Mouse (Mus musculus) forebrain, embryonic 16.5 days (tissue): ENCODE measurements around the gene Tmprss7. TPM values are rescaled to one million over a fixed set of nuclear protein-coding genes. Genes with fewer than 3 reads are reported as not detected.
A peak's percentile ranks its signal among the peaks of the same experiment; 100 is the strongest.

Experiments used
- ATAC-seq: fragments of 200-750 bp; cut with Nextera tagmentation; 2 replicates; pipeline ENCODE4 v1.8.0; 2017; ENCODE audit warnings: mild to moderate bottlenecking, moderate library complexity
- H3K27ac ChIP-seq: fragments of 300-500 bp; sonication (generic); 2 replicates; pipeline ENCODE4 v1.5.1; 2014; ENCODE audit warnings: low read length, control low read depth
- H3K27me3 ChIP-seq: fragments of 300-500 bp; sonication (generic); replicated peaks from 2 replicates; pipeline ENCODE4 v1.6.1; 2014; ENCODE audit warnings: low read length; ENCODE audit not compliant: control insufficient read depth, insufficient read depth
- H3K36me3 ChIP-seq: fragments of 300-500 bp; sonication (generic); 2 replicates; pipeline ENCODE4 v1.6.1; 2014; ENCODE audit not compliant: control insufficient read depth, insufficient read depth
- H3K4me1 ChIP-seq: fragments of 300-500 bp; sonication (generic); replicated peaks from 2 replicates; pipeline ENCODE4 v1.6.1; 2014; ENCODE audit warnings: low read length; ENCODE audit not compliant: control insufficient read depth, insufficient read depth
- H3K4me2 ChIP-seq: fragments of 300-500 bp; sonication (generic); 2 replicates; pipeline ENCODE4 v1.6.1; 2014; ENCODE audit warnings: mild to moderate bottlenecking, low read length, control low read depth
- H3K4me3 ChIP-seq: fragments of 300-500 bp; sonication (generic); replicated peaks from 2 replicates; pipeline ENCODE4 v1.5.1; 2014; ENCODE audit warnings: mild to moderate bottlenecking, low read length, control low read depth
- H3K9ac ChIP-seq: fragments of 300-500 bp; sonication (generic); replicated peaks from 2 replicates; pipeline ENCODE4 v1.6.1; 2014; ENCODE audit warnings: low read depth, low read length, control low read depth
- H3K9me3 ChIP-seq: fragments of 300-500 bp; sonication (generic); 2 replicates; pipeline ENCODE4 v1.6.1; 2016; ENCODE audit warnings: low read length; ENCODE audit not compliant: control insufficient read depth
- WGBS: fragments of 180-500 bp; shearing (Covaris S2); extraction: QIAGEN DNeasy Blood & Tissue Kit; methylation state at CpG from one replicate; pipeline ENCODE4 v1.1.7; 2014; 5-methylcytosine and 5-hydroxymethylcytosine counted together
- polyA plus RNA-seq: library from polyadenylated mRNA; unstranded; fragments of >200 nt; fragmentation: Nextera tagmentation; extraction: Ambion mirVana; gene quantifications from 2 replicates; pipeline ENCODE4 v1.2.1, GENCODE M21; 2015

Tmprss7 gene
- polyA plus RNA-seq, 1 experiment from 2014 or later: 0.75 TPM

GRCm38 (mm10) chr16:45722460-45722951 lies 29.0 kb upstream of the Tmprss7 start:
- H3K4me1 ChIP-seq: peaks cover 26% of the 10 kb centered on the region
- 52% methylated on average over 3 of the region's 3 CpGs for WGBS
- H3K9ac ChIP-seq: peak overlapping the region; percentile 96
- no peaks in the 10 kb centered on the region for H3K27me3 ChIP-seq
- no peak for ATAC-seq
- peaks cover 17% of the 10 kb centered on the region for H3K36me3 ChIP-seq
- peak overlapping the region; percentile 77 for H3K4me3 ChIP-seq
- peak overlapping the region; percentile 98 for H3K27ac ChIP-seq
- no peaks in the 10 kb centered on the region for H3K9me3 ChIP-seq
- peak overlapping the region; percentile 76 for H3K4me2 ChIP-seq

GRCm38 (mm10) chr16:45720022-45720630 lies 26.7 kb upstream of the Tmprss7 start:
- H3K4me2 ChIP-seq: no peak overlapping the region
- H3K4me1 ChIP-seq: peaks cover 26% of the 10 kb centered on the region
- H3K36me3 ChIP-seq: peaks cover 33% of the 10 kb centered on the region
- H3K4me3 ChIP-seq: no peak overlapping the region
- no peak overlapping the region for H3K27ac ChIP-seq
- 92% methylated on average over 10 of the region's 10 CpGs for WGBS
- H3K9ac ChIP-seq: no peak overlapping the region
- no peak for ATAC-seq
- no peaks in the 10 kb centered on the region for H3K9me3 ChIP-seq
- H3K27me3 ChIP-seq: no peaks in the 10 kb centered on the region

GRCm38 (mm10) chr16:45718296-45718695 lies 24.8 kb upstream of the Tmprss7 start:
- H3K36me3 ChIP-seq: peaks cover 38% of the 10 kb centered on the region
- no peaks in the 10 kb centered on the region for H3K9me3 ChIP-seq
- H3K4me1 ChIP-seq: peaks cover 22% of the 10 kb centered on the region
- ATAC-seq: no peak
- H3K27me3 ChIP-seq: no peaks in the 10 kb centered on the region
- no peak overlapping the region for H3K9ac ChIP-seq
- WGBS: 94% methylated on average over 4 of the region's 4 CpGs
- no peak overlapping the region for H3K27ac ChIP-seq
- no peak overlapping the region for H3K4me3 ChIP-seq
- no peak overlapping the region for H3K4me2 ChIP-seq

DNA sequence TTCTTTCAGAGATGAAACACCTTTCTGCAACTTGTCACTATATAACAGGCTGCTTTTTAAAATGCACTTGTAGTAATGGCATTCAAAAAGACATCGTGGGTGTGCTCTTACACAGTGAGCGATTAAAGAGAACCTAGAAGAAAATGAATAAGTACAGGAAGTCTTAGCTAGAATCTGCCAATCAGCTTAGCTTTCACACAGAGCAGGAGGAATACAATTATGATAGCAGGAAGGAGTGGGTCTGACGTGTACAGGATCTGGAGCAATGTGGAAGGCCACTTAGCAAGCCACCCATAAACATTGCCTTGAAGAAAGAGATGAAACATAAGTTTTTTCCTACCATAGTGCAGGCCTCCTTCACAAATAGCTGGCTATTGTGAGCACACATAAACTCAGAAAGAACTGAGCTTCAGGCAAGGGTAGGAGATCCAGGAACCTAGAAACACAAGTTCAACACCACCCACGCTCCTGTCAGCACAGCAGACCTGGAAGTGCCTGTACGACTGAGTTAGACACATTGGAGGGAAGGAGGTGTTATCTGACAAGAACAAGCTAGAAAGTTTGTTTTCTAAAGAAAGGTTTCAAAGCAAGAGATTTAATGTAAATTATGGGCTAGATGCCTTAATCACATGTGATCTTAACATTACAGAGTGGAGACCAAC lies 21.2 kb upstream of the Tmprss7 start:
- 0 out of 2 replicates have a peak, but pooled peaks have one; percentile 18 for ATAC-seq
- Histone ChIP-seq H3K4me2 (no peak overlapping the region), H3K9me3 (no peaks in the 10 kb centered on the region), H3K4me1 (no peaks in the 10 kb centered on the region), H3K27me3 (no peaks in the 10 kb centered on the region), H3K27ac (no peak overlapping the region), H3K4me3 (no peak overlapping the region), H3K9ac (no peak overlapping the region), H3K36me3 (peaks cover 52% of the 10 kb centered on the region)
- WGBS: 82% methylated on average over 5 of the region's 5 CpGs

DNA sequence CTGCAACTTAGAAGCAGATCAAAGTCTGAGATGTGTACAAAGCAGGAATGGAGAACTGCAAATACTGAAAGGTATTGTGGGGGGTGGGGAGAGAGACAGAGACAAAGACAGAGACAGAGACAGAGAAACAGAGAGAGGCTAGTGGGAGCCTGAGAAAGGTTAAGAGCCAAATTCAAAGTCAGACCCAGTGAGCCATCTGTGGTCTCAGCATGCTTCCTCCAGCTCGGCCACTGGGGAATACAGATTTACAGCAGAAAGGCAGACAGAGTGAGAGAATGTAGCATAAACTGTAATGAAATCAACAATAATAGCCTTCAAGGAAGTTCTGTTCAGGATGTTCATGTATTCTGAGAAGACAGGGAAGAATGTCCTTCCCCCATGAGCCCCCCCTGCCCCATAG lies 20.4 kb upstream of the Tmprss7 start:
- no peak for ATAC-seq
- Histone ChIP-seq H3K27ac (no peak overlapping the region), H3K27me3 (no peaks in the 10 kb centered on the region), H3K4me2 (no peak overlapping the region), H3K4me3 (no peak overlapping the region), H3K4me1 (no peaks in the 10 kb centered on the region), H3K36me3 (peaks cover 51% of the 10 kb centered on the region), H3K9ac (no peak overlapping the region), H3K9me3 (no peaks in the 10 kb centered on the region)
- 79% methylated on average over 1 of the region's 1 CpGs for WGBS

DNA sequence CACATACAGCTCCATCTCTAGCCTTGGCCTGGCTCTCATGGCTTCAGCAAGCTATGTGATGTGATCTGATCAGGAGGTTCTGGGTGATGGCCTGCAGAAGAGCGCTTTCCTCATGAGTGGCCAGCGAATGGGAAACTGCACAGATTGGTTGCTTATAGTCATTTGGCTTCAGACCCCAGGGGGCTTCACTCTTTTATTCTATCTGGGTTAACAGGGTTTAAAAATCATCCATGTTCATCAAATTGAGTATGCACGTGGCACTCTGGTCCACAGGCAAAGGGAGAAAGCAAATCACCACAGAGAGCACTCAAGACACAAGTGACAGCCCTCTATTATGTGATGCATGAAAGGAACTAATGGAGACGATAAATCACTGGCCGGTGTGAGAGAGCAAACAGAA lies 19.8 kb upstream of the Tmprss7 start:
- no peak overlapping the region for H3K27ac ChIP-seq
- H3K4me3 ChIP-seq: no peak overlapping the region
- H3K9ac ChIP-seq: no peak overlapping the region
- no peak overlapping the region for H3K4me2 ChIP-seq
- ATAC-seq: no peak
- no peaks in the 10 kb centered on the region for H3K4me1 ChIP-seq
- H3K36me3 ChIP-seq: peaks cover 47% of the 10 kb centered on the region
- 59% methylated on average over 5 of the region's 5 CpGs for WGBS
- no peaks in the 10 kb centered on the region for H3K27me3 ChIP-seq
- H3K9me3 ChIP-seq: no peaks in the 10 kb centered on the region

GRCm38 (mm10) chr16:45711263-45711662 lies 17.8 kb upstream of the Tmprss7 start:
- Histone ChIP-seq H3K9ac (no peak overlapping the region), H3K4me1 (no peaks in the 10 kb centered on the region), H3K27ac (no peak overlapping the region), H3K4me2 (no peak overlapping the region), H3K9me3 (no peaks in the 10 kb centered on the region), H3K27me3 (no peaks in the 10 kb centered on the region), H3K36me3 (peaks cover 31% of the 10 kb centered on the region), H3K4me3 (no peak overlapping the region)
- ATAC-seq: peak; percentile 39; the same call in 1 of the 2 replicates
- 74% methylated on average over 7 of the region's 7 CpGs for WGBS

DNA sequence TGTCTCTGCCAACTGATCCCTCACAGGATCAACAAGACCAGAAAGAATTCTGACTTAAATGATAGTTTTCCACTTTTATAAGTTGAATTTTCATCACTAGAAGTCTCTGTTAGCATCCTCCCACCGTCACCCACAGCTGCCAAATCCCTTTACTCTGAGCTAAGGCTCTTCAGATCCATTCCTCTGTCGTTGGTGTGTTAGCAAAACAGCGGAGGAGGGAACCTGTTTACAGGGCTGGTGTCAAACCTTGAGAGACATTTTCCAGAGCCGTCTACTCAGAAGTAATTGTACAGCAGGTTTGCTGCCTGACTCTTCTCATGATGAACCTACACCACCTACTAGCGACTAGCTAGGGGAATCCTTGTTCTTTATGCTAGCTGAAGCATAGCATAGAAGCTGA lies 5.8 kb upstream of the Tmprss7 start:
- no peaks in the 10 kb centered on the region for H3K36me3 ChIP-seq
- no peak overlapping the region for H3K4me3 ChIP-seq
- no peaks in the 10 kb centered on the region for H3K9me3 ChIP-seq
- H3K4me1 ChIP-seq: no peaks in the 10 kb centered on the region; the same call in 1 of the 2 replicates
- no peaks in the 10 kb centered on the region for H3K27me3 ChIP-seq
- H3K9ac ChIP-seq: no peak overlapping the region
- 83% methylated on average over 5 of the region's 5 CpGs for WGBS
- H3K4me2 ChIP-seq: no peak overlapping the region
- H3K27ac ChIP-seq: no peak overlapping the region
- no peak for ATAC-seq

DNA sequence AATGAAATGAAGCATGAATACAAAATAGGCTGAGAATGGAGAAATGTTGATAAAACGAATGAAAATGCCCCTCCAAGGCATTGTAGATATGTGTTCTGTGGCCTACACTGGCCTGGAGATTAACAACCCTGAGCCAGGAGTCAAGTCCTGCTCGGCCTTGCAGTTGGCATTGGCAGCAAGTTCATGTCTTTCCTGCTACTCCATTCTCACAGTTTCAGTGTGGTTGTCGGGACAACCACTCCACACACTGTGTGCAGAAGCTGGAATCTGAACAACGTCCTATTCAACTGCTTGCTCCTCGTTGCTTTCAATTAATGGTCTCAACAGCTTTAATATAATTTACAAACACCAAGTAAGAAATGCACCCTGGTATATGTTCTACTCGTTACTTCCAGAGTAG lies 4.5 kb upstream of the Tmprss7 start:
- no peak overlapping the region for H3K9ac ChIP-seq
- 46% methylated on average over 6 of the region's 6 CpGs for WGBS
- no peak overlapping the region for H3K27ac ChIP-seq
- no peak overlapping the region for H3K4me3 ChIP-seq
- H3K9me3 ChIP-seq: no peaks in the 10 kb centered on the region
- no peaks in the 10 kb centered on the region for H3K27me3 ChIP-seq
- peak; percentile 51; the same call in 1 of the 2 replicates for ATAC-seq
- peaks cover under 1% of the 10 kb centered on the region; the same call in 1 of the 2 replicates for H3K4me1 ChIP-seq
- H3K4me2 ChIP-seq: no peak overlapping the region
- no peaks in the 10 kb centered on the region for H3K36me3 ChIP-seq
